Mouse (Mus musculus) urinary bladder, adult 18-20 months (tissue): ENCODE measurements around the gene Snph.
A peak's percentile ranks its signal among the peaks of the same experiment; 100 is the strongest.

Experiments used
- DNase-seq, 2 experiments: peaks; one replicate each; pipeline ENCODE4 v3.0.0; 2022; ENCODE audit warnings: low spot score in 2 of 2, mixed read lengths in 2 of 2

Snph gene

DNA sequence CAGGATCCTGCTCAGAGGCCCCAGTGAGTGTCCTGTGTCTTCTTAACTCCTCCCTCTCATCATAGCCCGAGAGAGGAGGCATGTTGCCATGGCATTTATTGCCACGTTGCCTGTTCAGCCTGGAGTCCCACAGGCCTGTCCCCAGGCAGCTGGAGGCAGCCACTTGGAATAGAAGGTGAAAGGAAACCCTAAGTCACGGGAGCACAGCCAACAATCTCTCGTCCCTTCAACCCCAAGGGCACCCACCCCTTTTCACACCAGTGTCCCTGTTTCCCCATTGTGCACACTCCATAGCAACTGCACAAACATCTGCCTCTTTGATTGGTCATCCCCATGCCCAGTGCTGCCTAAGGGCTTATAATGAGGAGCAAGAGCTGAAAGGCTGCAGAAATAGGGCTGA is 28.8 kb downstream of the Snph start:
- DNase-seq = no peak

DNA sequence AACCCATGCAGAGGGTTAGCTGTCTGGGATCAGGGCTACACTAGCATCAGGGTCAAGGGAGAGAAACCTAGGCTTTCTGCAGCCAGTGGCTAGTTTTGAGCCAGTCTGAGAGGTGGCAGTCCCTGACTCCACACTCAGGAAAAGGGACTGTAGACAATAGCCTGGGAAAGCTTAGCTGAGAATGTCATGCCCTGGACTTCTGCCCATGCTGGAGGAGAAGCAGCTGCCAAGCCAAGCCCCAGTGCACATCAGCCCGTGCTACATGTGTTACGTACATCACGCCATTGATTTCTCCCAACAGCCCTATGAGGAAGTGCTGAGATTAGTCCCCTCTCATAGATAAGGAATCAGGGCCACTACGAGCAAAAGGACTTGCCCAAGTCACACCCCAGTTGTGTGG is 30.3 kb downstream of the Snph start:
- DNase-seq = no peak

- DNase-seq = no peak
Measured at GRCm38 (mm10) chr2:151598068-151598467, 34.3 kb downstream of the Snph start.

DNA sequence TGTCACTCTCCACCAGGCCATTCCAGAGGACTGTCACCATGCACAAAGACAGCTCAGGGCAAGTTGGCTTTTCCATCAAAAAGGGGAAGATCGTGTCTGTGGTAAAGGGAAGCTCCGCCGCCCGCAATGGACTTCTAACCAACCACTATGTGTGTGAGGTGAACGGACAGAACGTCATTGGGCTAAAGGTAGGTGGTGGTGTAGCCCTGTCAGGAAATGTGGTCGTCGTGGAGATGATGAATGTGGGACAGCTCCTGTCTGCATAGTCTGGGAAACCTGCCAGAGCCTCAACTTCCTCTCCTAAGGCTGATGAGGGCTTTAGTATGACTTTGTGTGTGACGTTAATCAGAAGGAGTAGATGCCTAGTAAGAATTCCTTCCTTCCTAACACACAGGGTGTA is 45.1 kb downstream of the Snph start:
- no peak for DNase-seq

GRCm38 (mm10) chr2:151586807-151587206 is 45.6 kb downstream of the Snph start:
- DNase-seq = no peak

DNA sequence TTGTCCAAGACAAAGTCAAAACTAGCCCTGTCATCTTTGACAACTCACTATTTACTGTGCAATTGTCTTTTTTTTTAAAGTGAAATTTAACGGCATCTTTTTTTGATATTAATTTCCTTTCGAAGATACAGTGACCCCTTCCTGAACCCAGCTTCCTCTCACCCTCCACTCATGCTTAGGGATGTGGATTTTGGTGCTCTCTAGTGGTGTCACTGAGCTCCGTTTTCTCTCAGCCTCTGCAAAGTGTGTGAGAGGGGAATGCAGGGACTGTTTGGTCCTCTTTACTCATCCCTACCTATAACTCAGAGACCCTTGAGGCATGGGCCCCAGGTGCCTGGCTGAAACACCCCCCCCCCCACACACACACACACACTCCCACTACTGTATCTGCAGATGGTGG is 46.5 kb downstream of the Snph start:
- no peak for DNase-seq

- no peak for DNase-seq
Measured at GRCm38 (mm10) chr2:151580945-151581344, 51.4 kb downstream of the Snph start.

DNA sequence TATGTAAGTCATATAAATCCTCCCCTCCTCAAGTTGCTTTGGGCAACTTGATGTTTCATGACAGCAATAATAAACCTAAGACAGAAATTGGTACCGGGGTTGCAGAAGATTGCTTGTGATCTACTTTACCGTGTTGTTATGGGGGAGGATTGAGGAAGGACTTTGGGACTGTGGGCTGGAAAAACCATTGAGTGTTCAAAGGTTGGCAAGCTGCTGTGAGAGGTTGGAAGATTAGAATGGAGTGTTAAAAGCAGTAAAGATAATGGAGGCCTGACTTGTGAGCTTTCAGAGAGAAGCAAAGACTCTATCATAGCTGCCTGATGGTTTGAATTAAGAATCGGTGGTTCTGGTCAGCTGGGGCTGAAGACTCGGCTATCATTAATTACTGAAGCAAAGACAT is 53.2 kb downstream of the Snph start:
- DNase-seq = no peak

GRCm38 (mm10) chr2:151575699-151576389 is 56.5 kb downstream of the Snph start:
- peak; percentile 73 to 82 for DNase-seq

- DNase-seq = no peak
Measured at GRCm38 (mm10) chr2:151575119-151575698, 57.2 kb downstream of the Snph start.

GRCm38 (mm10) chr2:151574607-151575006 is 57.8 kb downstream of the Snph start:
- DNase-seq = no peak

DNA sequence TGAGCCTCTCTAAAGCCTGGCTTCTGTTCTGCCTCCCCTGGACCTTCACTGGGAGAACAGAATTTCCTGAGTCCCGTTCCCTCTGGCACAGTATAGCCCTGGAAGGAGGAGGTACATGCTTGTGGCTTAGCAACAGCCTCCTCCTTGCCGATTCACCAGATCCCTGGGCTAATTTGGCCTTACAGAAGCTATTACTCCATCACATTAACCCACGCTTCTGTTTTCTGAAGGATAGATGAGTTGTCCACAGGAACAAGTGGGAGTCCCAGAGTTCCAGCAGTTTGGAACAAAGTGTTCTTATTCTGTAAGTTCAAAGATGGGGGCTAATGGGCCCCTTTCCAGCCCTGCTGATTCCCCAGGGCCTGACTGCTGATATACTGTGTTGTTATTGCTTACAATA is 58.7 kb downstream of the Snph start:
- DNase-seq = no peak

GRCm38 (mm10) chr2:151571873-151572700 is 60.3 kb downstream of the Snph start, which contains the start of gene Sdcbp2:
Gene Sdcbp2, plus strand, starts transcription at chr2:151572622.
- DNase-seq = peak; percentile 53 to 83

DNA sequence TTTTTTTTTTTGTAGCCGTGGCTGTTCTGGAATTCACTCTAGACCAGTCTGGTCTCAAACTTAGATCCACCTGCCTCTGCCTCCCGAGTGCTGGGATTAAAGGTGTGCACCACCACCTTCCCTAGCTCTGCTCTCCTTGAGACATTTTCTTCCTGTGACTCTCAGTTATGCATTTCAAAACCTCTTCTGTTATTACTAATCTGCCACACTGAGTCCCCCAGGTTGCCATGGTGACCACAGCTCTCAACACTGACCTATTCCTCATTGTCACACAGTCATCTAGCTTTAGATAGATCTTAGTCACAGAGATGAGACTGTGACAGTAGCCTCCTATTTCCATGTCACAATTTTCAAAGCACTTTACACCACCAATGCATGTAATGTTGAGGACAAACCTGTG is 62.9 kb downstream of the Snph start:
- no peak for DNase-seq

DNA sequence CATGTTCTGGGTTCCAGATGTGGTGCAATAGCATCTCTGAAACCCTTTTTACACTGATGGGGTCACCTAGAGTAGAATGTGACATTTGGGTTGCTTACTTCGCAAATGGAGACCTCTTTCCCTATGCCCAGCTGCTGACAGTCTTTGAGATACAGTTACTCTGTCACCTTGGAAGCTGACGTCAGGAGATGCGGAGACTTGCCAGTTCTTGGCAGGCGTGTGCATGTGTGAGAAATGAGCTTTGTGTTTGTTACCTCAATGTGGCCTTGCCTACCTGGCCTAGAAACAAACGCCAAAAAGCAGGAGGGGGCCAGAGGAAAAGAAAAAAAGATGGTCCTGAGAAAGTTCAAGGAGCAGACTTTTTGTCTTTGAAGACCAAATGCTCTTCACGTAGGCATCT is 65.5 kb downstream of the Snph start:
- DNase-seq = no peak

- DNase-seq = no peak
Measured at GRCm38 (mm10) chr2:151564986-151565385, 67.4 kb downstream of the Snph start.

DNA sequence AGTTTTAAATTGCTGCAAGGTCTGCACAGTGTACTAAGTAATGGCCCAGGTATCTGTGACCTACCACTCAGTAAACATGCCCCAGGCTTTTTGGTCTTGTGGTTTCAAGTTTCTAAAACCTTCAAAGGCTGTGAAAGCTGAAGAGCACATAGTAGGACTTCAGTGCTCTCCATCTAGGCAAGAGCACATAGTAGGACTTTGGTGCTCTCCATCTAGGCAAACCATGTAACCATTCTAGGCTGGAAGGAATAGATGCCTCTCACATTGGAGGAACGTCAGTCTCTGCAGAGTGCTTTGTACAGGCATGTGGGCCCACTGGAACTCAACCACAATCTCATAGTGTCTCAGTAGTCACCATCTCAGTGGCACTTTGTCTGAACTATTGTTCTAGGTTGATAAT is 68.4 kb downstream of the Snph start:
- DNase-seq = no peak

GRCm38 (mm10) chr2:151562930-151563921 is 69.2 kb downstream of the Snph start:
- peak; percentile 34 to 69 for DNase-seq

GRCm38 (mm10) chr2:151549615-151550121 is 82.7 kb downstream of the Snph start:
- no peak for DNase-seq

DNA sequence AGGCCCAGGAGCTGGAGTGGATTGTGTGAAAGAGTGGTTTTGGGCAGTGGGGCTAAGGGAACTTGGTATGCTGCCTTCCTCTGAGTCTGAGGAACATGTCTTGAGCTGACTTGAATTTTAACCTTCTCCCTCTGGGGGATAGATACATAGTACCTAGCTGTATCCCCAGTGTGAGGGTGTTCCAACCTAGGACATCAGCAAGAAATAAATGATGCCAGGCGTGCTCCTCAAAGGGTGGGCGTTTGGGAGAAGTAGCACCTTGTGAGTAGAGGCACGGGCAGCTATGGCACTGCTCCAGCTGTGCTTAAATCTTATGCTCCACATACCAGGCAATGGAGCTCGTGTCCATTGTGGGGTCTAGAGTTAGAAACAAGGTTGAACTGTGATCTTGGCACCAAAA is 85.8 kb downstream of the Snph start:
- no peak for DNase-seq

DNA sequence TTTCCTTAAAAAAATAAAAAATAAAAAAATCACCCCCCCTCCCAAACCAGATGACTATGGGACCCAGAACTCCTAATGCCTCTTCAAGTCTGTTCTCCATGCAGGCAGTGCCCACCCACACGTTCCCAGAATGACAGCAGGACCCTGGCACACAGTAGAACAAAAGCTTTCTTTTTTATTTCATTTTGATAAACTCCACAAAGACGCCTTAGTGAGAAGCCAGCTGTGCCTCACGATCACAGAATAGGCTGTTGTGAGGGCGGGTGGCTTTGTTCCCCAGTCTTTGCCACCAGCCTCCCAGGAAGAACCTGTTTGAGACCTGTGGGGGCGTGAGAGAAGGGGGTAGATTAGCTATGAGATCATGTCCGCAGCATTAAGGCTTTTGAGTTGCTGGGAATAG is 87.7 kb downstream of the Snph start:
- DNase-seq = no peak
